Mouse (Mus musculus) CH12F3 (cell line): ENCODE data around the gene Kcnk2.
"Not testable (repeated sequence)": the region's sequence is repeated elsewhere in the genome, so short reads cannot be mapped to it uniquely, and the experiment has no call there.

Source experiments
- in situ Hi-C: fragments of 300-500 bp; cut with MboI; formaldehyde crosslinking; loops from 2 replicates; pipeline ENCODE4 v1.14.3; 2020; ENCODE audit warnings: low sequenced_read_pairs

Gene Kcnk2

DNA sequence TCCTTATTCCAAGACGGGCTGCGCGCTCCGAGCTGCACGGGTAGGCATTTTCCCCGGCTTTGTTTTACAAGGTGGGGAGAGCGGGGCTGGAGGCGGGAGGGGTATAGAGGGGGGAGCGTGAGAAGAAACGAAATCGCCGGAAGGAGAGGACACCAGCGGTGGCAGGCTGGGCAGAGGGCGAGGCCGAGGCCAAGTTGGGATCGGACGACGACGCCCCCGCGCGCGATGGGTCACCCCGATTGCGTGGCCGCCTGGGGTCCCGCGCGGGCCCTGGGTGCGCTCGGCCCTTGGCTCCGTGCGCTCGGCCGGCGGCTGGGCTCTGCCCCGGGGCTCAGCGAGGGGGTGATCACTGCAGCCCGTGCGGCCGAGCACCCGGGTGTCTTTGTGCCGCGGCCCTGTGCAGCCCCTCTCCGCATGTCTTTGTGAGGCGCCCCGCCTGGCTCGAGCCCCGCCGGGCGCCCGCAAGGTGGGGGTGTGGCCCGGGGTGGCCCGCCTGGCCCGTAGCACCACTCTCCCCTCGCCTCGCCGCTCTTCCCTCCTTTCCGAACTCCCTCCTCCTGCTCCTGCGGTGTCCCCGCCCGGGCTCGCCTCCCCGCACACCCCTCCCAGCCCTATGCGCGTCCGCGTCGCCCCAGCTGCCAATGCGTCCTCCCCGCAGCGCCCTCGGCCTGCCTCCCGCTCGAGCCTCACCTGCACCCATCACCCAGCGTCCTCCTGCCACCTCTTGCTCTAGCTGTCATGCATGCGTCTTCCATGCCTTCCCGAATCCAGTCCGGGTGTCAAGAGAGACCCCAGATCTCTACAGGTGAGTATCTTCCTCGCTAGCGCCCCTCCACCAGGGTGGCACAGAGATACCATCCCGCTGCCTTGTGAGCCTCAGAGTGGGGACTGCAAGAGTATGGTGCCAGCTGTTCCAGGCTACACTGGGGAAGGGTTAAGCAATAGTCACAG, 58.5 kb downstream of the Kcnk2 start:
- in situ Hi-C loops: no loop called here

DNA sequence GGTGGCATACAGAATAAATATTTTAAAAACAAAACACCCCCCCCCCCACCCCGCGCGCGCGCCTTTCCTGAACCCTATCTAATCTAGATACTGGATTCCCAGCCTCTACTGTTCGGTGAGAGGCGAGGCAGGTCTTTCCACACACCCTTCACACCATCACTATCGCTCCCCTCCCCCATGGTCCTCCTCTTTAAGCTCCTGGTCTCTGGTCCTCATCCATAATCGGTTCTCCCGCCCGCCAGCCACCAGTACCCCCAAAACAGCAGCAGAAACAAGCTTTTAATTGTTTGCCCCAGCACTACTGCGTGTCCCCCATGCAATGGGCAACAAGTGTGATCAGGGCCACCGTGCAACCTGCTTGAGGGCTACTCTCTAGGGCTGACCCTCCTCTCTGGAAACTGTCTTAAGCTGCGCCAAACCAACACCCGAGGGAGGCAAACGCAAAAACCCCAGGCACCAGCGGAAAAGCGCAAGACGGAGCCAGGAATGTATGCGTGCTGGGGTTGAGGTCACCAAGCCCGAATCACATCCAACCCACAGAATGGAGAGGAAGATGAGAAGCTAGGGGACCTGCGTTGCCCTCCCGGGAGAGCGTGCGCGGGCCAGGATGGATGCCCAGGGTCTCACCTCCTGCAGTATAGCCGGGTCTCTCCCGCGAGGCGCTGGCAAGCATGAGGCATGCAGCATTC, 59.5 kb downstream of the Kcnk2 start:
- in situ Hi-C loops: no loop called here

DNA sequence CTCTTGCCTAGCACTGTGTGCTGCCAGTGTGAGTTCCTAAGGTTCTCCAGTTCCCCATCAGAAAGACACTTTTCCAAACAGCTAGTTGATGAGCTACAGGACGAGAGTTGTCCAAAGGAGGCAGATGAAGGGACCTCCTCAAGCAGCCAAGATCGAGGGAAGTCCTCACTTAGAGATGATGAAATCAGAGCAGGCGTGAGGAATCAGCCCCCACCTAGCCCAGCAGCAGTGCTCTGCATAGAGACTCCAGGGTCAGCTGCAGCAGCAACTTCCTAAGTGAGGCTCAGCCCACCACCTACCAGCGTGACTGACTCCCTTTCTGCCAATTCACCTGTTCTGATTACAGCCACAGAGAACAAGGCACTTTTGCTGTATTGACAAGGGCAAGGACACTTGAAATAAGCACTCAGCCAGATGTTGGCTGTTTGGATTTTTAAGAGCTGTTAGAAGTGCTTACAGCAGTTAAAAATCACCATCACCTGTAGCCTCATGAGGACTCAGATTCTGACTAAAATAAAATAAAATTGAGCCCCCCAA, 60.6 kb downstream of the Kcnk2 start:
- in situ Hi-C loops: no loop called here

DNA sequence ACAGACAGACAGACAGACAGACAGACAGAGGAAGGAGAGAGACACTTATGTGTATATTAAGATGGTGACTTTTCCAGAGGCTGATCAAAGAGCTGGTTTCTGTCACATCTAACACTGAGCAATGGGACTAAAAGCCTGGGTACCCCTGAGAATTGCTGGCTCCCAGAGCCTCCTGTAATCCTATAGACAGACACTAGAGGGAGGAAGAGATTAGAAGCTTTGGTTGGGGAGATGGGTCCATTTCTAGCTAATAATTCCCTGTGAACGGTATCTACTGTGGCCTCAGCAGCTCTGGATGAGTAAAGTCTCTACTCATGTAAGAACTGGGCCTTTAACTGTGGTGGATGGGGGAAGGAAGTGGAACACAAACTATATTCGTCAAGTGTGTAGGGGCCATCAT, 86.2 kb downstream of the Kcnk2 start:
- in situ Hi-C loops: no loop called here

DNA sequence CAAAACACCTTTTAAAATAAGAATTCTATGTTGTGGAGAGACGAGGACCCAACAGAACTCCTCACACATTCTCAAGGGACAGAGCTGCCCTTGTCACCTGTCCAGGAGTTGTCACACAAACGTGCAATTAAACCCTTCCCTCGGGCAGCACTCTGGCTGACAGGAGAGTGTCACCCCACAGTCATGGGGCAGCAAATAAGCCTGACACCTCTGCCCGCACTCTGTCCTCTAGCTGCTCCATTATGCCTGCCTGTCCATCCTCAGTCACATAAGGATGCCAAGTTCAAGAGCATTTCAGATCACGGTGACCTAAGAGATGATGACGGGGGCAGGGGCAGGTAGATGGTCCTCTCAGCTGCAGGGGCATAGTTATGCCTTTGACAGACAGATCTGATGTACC, 87.6 kb downstream of the Kcnk2 start:
- in situ Hi-C loops: no loop called here

DNA sequence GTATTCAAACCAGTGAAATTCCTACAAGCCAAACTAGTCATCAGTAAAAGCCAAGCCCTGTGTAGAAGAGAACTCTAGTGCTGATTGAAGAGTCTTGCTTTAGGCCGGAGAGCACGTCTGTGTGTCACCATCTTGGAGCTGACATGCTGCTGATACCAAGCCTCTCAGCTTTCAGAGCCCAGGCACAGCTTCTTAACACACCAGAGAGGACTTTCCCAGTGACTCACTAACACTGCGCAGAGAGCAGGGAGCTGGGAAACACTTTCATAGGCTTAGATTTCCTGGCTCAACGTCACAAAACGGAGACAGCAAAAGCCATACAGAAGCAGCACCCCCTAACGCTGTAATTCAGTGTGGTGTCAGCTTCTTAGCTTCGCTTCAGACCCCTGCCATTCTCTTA, 88.3 kb downstream of the Kcnk2 start:
- in situ Hi-C loops: no loop called here

DNA sequence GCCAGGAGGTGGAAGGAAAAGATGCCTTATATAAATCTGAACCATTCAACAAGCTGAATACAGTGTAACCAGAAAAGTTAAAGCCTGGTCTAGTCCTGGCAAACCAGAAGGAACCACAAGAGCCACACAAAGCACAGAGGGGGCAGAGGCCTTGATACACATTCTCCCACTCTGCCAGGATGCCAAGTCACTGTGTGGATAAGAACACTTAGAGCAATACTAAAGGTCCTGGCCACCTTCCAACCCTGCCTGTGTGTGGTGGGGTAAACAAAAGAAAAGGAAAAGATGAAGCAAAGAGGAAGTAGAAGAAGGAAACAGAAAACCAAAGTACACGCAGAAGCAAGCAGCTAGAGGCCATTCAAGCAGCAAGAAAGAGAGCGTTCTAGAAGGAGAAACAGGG, 91.9 kb downstream of the Kcnk2 start:
- in situ Hi-C loops: no loop called here

DNA sequence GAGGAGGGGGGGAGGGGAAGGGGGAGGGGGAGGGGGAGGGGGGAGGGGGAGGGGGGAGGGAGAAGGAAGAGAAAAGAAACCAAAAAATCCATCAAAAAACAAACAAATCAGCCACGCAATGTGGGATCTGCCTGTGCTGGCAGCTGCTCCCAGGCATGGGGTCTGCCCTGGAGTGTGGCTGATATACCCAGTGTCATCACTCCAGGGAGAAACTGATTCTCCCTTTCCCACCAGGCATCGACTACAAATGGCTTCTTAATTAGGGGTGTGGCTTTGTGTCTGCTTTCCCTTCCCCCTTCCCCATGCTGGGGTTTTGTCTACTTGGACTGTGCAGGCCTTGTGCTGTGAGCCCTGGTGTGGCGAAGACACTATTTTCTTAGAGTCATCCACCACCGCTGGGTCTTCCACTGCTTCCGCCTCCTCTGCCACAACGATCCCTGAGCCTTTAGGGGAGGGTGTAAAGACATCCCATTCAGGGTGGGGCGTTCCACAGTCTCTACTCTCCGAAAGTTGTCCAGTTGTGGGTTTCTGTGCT, 97.0 kb downstream of the Kcnk2 start:
- in situ Hi-C loops: no loop called here

DNA sequence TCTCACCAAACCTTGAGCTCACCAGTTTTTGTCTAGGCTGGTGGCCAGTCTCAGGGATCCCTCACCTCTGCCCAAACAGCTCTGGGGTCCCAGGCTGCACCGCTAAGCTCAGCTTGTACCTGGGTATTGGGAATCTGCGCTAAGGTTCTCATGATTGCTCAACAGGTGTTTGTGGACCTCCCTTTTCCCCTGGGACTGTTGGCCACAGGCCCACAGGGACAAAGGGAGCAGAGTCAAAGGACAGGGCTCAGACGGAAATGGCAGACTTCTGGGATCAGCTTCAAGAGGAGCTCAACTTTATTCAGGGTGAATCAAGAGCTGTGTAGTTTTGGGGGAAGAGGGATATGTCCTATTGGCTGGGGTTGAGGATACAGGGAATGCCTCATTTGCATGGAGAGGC, 99.1 kb downstream of the Kcnk2 start:
- in situ Hi-C loops: no loop called here

DNA sequence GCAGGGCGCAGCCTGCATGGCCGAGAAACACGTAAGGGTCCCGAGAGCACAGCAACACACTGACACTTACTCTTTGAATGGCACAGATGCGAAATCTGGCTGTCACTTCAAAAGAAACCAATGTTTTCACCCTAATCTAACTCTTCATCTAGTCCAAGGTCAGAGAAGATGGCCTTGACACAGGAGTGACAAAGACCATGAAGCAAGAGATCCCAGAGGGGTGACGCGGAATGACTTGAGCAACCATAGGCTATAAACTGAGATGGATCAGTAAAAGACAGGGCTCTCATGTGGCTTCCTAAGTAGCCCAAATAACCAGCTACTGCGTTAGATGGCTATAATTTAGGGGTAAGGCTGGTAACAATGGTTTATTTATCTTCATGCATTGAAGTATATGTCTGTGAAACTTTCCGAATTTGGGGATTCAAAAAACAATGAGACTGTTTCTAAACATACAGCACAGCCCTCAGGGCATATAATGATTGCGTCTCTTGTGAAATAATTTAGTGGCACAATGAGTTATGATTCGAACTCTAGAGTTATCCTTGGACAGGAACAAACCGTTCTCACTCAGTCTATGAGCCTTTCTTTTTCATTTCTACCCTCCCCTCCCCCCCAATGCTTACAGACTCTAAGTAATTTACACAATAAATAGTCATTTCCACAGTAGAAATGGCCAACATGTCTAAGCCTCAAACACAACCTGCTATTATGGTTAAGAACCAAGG, 108.2 kb downstream of the Kcnk2 start:
- in situ Hi-C loops: no loop called here

DNA sequence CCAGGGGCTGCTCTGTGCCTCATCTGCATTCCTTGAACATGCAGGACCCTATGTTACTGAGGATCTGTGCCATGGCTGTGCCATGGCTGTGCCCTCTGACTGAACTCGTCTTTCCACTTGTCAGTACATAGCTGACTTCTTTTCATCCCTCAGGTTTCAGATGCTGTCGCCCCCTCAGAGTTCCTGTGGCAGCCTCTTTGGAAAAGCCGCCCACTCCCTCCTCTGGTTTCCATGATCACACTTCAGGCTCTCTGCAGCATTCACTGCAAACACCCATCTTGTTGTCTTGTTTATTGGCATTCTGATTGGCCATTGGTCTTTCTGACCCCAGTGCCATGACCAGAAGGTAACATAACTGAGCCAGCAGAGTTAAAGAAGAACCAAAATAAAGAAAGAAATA, 111.2 kb downstream of the Kcnk2 start:
- in situ Hi-C loops: no loop called here

DNA sequence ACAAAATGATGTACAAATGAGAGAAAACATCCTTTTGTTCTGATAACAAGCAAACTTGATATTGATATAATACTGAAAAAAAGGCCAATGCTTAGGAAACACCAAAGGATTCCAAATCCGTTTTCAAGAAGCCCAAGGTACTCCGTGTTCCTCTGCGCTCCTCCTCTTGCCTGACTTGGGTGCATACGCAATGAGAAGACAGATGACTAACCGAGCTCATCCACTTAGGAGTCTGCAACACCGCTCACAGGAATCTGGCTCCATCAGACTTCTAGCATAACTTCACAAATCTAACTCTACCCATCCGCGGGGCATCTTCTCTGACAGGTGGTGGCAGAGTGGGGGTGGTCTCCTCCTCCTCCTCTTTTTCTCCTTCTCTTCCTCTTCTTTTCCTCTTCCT, 113.1 kb downstream of the Kcnk2 start:
- in situ Hi-C loops: no loop called here

DNA sequence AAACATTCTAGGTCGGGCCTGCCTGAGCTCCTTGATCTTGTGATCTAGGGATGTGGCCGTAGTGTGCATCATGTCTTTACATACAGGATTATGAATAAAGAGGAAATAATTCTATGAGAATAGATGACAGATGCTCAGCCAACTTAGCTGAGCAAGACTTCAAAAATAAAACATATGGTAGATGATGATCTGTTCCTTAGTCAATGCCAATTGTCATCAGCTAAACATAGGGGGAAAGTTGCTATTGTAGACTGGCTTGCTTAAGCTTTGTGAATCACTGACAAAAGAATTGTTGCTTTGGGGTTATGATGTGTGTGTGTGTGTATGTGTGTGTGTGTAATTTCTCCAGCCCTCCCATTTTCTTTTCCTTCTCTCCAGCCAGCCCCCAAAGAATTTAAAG, 129.8 kb downstream of the Kcnk2 start:
- in situ Hi-C loops: no loop called here

DNA sequence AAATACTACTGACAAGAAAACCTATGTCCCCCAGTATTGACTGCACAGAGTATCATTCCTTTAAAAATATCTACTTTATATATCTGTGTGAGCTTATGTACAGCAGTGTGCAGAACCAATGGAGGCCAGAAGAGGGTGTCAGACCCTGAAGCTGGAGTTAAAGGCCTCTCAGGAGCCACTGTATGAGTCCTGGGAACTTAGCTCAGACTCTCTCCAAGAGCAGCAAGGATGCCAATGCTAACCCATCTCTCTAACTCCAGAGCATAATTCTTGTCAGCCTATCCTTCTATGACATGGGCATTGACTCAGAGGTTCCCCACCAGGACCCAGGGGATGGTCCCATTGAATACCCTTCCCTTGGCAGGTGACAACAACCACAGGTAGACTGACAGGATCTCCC, 148.4 kb downstream of the Kcnk2 start:
- in situ Hi-C loops: no loop called here

DNA sequence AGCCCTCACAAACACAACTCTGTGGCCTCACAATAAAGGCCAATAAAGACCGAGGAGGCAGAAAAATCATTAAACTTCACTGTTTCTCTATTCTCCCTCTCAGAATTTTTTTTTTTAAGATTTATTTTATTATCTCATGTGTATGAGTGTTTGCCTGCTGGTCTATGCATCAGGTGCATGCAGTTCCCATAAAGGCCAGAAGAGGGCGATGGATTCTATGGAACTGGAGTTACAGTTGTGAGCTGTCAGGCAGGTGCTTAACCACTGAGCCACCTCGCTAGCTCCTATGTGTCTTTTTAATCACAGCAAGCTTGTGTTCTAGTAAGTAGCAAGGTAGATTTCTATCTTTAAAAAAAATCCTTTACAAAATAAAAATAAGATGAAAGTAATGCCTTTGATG, 148.9 kb downstream of the Kcnk2 start:
- in situ Hi-C loops: no loop called here

DNA sequence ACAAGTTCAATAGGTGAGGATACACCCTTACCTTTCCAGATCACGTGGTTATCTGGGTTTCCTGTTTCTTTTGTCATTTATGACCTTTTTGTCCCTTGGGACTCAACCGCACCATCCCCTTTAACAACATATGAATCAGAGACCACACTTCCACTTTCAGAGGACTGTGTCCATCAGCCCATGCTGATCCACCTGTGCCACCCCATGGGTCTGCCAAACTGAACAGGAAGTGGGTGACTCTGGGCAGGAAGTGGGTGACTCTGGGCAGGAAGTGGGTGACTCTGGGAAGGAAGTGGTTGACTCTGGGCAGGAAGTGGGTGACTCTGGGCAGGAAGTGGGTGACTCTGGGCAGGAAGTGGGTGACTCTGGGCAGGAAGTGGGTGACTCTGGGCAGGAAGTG, 158.9 kb downstream of the Kcnk2 start:
- in situ Hi-C loops: not testable (repeated sequence)

DNA sequence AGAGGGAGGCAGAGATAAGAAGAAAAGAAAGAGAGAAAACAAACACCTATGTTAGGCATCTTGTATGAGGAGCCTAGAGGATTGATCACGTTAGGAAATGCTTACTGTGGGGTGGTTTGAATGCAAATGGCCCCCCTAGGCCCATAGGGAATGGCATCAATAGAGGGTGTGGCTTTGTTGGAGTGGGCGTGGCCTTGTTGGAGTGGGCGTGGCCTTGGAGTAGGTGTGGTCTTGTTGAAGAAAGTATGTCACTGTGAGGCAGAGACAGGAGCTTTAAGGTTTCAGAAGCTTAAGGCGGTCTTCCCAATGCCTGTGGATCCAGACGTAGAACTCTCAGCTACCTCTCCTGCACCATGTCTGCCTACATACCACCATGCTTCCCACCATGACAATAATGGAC, 166.8 kb downstream of the Kcnk2 start:
- in situ Hi-C loops: no loop called here

DNA sequence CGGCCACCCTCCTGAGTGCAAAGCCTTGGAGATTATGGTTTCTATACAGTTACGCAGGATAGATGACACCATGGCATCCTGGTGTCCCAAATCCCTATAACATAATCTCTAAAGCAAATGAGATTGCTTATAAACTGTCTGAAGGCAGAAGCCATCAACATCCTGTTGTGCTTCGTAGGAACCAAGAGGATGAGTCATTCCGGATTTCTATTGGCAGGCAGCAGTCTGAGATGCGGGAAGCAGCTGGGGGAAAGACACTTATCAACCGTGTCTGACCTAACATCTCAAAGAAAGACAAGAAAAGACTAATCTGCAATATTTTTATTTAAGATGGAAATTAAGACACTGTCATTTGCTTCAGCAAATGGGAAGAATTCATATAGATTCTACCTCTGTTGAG, 169.2 kb downstream of the Kcnk2 start:
- in situ Hi-C loops: no loop called here

DNA sequence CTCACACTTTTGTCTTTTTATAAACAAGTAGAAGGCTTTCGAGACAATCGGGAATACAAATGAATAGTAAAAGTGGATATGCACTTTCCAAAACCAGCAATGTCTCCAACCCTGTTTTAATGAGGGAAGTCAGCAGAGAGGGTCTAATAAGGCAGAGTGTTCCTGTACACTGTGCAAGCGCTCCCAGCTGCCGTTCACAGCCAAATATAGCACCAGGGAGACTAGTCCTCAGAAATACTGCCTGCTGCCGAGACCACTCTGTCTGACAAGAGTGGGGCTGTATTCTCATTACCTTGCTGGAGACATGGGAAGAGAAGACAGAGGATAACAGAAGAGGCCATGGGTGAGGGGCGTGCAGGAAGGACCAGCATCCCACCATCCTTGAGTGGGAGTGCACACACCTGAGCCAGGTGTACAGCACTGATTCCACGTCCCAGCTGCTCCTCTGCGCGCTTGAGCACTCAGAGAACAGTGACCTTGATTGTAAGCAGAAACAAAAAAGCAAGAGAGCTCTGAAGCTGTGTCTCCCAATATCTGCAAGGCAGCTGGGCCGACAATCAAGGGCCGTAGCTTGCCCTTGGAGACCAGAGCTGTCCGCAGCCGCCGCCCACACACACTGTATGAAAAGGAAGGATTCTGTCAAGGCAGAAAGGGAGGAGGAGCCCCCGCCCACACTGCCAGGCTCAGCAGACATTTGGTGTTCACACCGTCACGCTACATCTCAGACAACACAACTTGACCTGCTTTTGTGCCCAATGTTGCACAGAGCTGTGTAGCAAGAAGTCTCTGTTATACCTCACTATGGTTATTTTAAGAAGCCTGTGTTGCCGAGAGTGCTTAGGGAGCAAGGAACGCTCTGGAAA, 173.6 kb downstream of the Kcnk2 start:
- in situ Hi-C loops: no loop called here

DNA sequence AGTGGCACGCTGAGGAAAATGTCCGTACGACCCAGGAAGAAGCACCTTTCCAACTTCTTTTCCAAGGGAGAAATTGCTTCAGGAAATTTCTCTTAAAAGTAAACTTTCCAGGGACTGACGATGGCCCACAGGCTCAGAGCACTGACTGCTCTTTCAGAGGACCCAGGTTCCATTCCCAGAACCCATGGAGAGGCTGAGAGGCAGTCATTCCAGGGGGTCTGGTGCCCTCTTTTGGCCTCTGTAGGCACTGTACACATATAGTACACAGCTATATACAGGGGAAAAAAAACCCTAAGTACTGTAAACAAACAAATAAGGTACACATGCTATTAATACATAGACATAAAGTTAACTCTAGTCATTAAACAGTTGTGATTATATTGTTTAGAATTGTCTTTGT, 174.6 kb downstream of the Kcnk2 start:
- in situ Hi-C loops: no loop called here
